In genomic region chr2:7552887-7553286, GRCm38 (mm10) we compare ENCODE assay signal across 22 mouse cellular contexts. TPM values are rescaled to one million over a fixed set of nuclear protein-coding genes. Genes with fewer than 3 reads are reported as not detected.
DNase-seq lines count a peak whose midpoint lies in the region; ATAC-seq and TF ChIP-seq lines count a peak whose summit lies in the region.
"Had no signal": no experiment of that assay in that cellular context is flagged by ENCODE, and none has a peak within 500 bp of the region (broad histone marks: within the 10 kb centered on the region; RNA-seq: fewer than 3 reads in every experiment).

No protein-coding gene starts in this region.

- H3K9me3 ChIP-seq in limb, embryonic 10.5 days (replicated peaks): no peaks in the 10 kb centered on the region
- H3K9me3 ChIP-seq: lung, embryonic 15.5 days; midbrain, embryonic 15.5 days; neural tube, embryonic 12.5 days had no signal

- no peaks in the 10 kb centered on the region for H3K27me3 ChIP-seq in Patski
- H3K27me3 ChIP-seq in kidney, adult 2 months (replicated peaks; ENCODE audit: control insufficient read depth, insufficient read depth, low read length): no peaks in the 10 kb centered on the region
- no peaks in the 10 kb centered on the region for H3K27me3 ChIP-seq in limb, embryonic 10.5 days (ENCODE audit: low read depth, poor library complexity, severe bottlenecking)
- H3K27me3 ChIP-seq: lung, embryonic 15.5 days; midbrain, embryonic 15.5 days; neural tube, embryonic 12.5 days had no signal

- peaks cover 3% of the 10 kb centered on the region; the same call in 1 of the 2 replicates for H3K4me1 ChIP-seq in kidney, adult 2 months (ENCODE audit: control insufficient read depth, insufficient read depth, low read length)
- H3K4me1 ChIP-seq in limb, embryonic 10.5 days: no peaks in the 10 kb centered on the region
- H3K4me1 ChIP-seq: lung, embryonic 15.5 days; midbrain, embryonic 15.5 days; neural tube, embryonic 12.5 days had no signal

- no peak for TF ChIP-seq CTCF in Patski (IDR thresholded peaks at IDR 0.05)
- TF ChIP-seq CTCF in kidney, adult 2 months (conservative IDR thresholded peaks at IDR 0.05; ENCODE audit: insufficient read depth, insufficient read length, low read depth, low read length): no peak

- in situ Hi-C loops in Patski (cut with MboI; ENCODE audit: low pct_unique_long_range_greater_than_20kb): no loop called here

- H3K36me3 ChIP-seq in kidney, adult 2 months (ENCODE audit: control insufficient read depth, insufficient read depth, low read length): no peaks in the 10 kb centered on the region
- no peaks in the 10 kb centered on the region for H3K36me3 ChIP-seq in limb, embryonic 10.5 days
- H3K36me3 ChIP-seq: lung, embryonic 15.5 days; midbrain, embryonic 15.5 days; neural tube, embryonic 12.5 days had no signal

- CTCF ChIA-PET in Patski (lab: Charles Lee): interaction anchor here (1.5 kb wide), 1 partner anchor 11 kb away, joined by 7 read pairs; no protein-coding TSS in a partner anchor

- H3K27ac ChIP-seq in kidney, adult 2 months (ENCODE audit: insufficient read depth, low read depth, low read length): no peak overlapping the region
- H3K27ac ChIP-seq in limb, embryonic 10.5 days: no peak overlapping the region
- H3K27ac ChIP-seq: liver, embryonic 14.5 days; lung, embryonic 15.5 days; midbrain, embryonic 15.5 days; neural tube, embryonic 12.5 days had no signal

- H3K4me3 ChIP-seq in kidney, adult 2 months (ENCODE audit: insufficient read depth, low read depth, low read length): no peak overlapping the region
- no peak overlapping the region for H3K4me3 ChIP-seq in limb, embryonic 10.5 days
- H3K4me3 ChIP-seq: lung, embryonic 15.5 days; midbrain, embryonic 15.5 days; neural tube, embryonic 12.5 days had no signal

- no peak for TF ChIP-seq POLR2A in kidney, adult 2 months (IDR thresholded peaks at IDR 0.05; ENCODE audit: low read depth, low read length)

- peak; percentile 26 for DNase-seq in Muller cell, postnatal 12 days (ENCODE audit: inconsistent ontology term)
- peak; percentile 35 for DNase-seq in Patski (ENCODE audit: low read depth, low spot score)
- peak; percentile 77 for DNase-seq in kidney, adult 2 months
- DNase-seq in kidney, postnatal 10 days: peak; percentile 74
- no peak for DNase-seq in layer of hippocampus, postnatal 25 days (ENCODE audit: extremely low spot score in 1 of 2, low spot score in 1 of 2)
- DNase-seq in lung, postnatal 25 days (ENCODE audit: low spot score): no peak
- no peak for DNase-seq in limb, embryonic 10.5 days (ENCODE audit: low spot score)
- no peak for DNase-seq in retina, postnatal 1 day
- DNase-seq: adrenal gland, postnatal 36 days; cerebellum, adult 18-20 months; forebrain, postnatal 0 days; gastrocnemius, postnatal 14 days; heart, adult 11 months; layer of hippocampus, postnatal 36 days; lung, postnatal 4 days; right cerebral cortex, postnatal 25 days; thymus, postnatal 14 days had no signal

- 43% methylated on average over 3 of the region's 3 CpGs for WGBS in kidney, adult 2 months
- WGBS in limb, embryonic 10.5 days: 83% methylated on average over 3 of the region's 3 CpGs

- peak; percentile 84 for ATAC-seq in Patski
- ATAC-seq: forebrain, postnatal 0 days; hindbrain, embryonic 16.5 days; midbrain, embryonic 15.5 days had no signal

- POLR2A ChIA-PET in Patski (lab: Charles Lee): interaction anchor here (0.6 to 0.7 kb wide), 2 partner anchors 192 to 437 kb away, joined by 3 read pairs; no protein-coding TSS in a partner anchor

RNA-seq across cellular contexts. Expression of gene Celf2, which starts 43.5 kb away (rescaled TPM):
- 25.2 TPM for polyA plus RNA-seq in Patski (2021)
- 9.7 and 11.5 TPM in 2 replicates for polyA plus RNA-seq in kidney, adult 2 months (2012; rRNA removed)
- 100 to 1,000 TPM; 405 to 532 TPM for total RNA-seq in layer of hippocampus, postnatal 25 days (2021)
- 9.2 and 16.2 TPM in 2 replicates for polyA plus RNA-seq in limb, embryonic 10.5 days (2016; fragmentation: Nextera tagmentation; extraction: Ambion mirVana)

Comparison
In these comparisons a context has a peak if more than half of its experiments do, and no peak if none do; other contexts are left out.
1. DNase-seq: peak in Muller cell, postnatal 12 days (single experiment), Patski (single experiment), kidney, adult 2 months (single experiment) and kidney, postnatal 10 days (single experiment); none in layer of hippocampus, postnatal 25 days (0 of 2), lung, postnatal 25 days (single experiment), limb, embryonic 10.5 days (single experiment) and retina, postnatal 1 day (single experiment).